Mouse (Mus musculus) brain, embryonic 14.5 days (tissue): ENCODE results near the gene Pfdn5.

Experiments used
- CTCF ChIP-seq: fragments of 200-500 bp; IDR thresholded peaks from 2 replicates; pipeline ENCODE4 v1.5.1; 2012; ENCODE audit warnings: inconsistent platforms, mild to moderate bottlenecking, moderate library complexity, borderline replicate concordance; ENCODE audit not compliant: insufficient read depth, insufficient read length; ENCODE audit errors: extremely low read depth
- POLR2A ChIP-seq: fragments of 200-500 bp; IDR thresholded peaks from 2 replicates; pipeline ENCODE4 v1.6.1; 2012; ENCODE audit warnings: mild to moderate bottlenecking, inconsistent platforms, borderline replicate concordance; ENCODE audit not compliant: poor library complexity, insufficient read depth, insufficient read length, severe bottlenecking; ENCODE audit errors: extremely low read depth

- TF ChIP-seq CTCF (no peak), POLR2A (no peak)
Measured at GRCm38 (mm10) chr15:102331610-102332015, 5.7 kb downstream of the Pfdn5 start, which contains the start of gene Myg1.
